Mouse (Mus musculus) heart, embryonic 14.5 days (tissue): ENCODE results near the gene Lysmd1. TPM values are rescaled to one million over a fixed set of nuclear protein-coding genes. Genes with fewer than 3 reads are reported as not detected.
"Not testable (repeated sequence)": the region's sequence is repeated elsewhere in the genome, so short reads cannot be mapped to it uniquely, and the experiment has no call there.

Source experiments
- ATAC-seq: fragments of 200-750 bp; cut with Nextera tagmentation; 2 replicates; pipeline ENCODE4 v1.8.0; 2017; ENCODE audit warnings: low read depth, moderate TSS enrichment; ENCODE audit not compliant: insufficient number of reproducible peaks, insufficient read depth, low FRiP score
- H3K27ac ChIP-seq, 2 experiments: fragments of 200-500 bp in 1 of 2; fragments of 300-500 bp in 1 of 2; sonication (generic) in 1 of 2; replicated peaks in 1 of 2; 2 replicates each; pipeline ENCODE4 v1.5.1; 2012 to 2014; ENCODE audit warnings: low read depth in 2 of 2, low read length in 2 of 2, control low read depth in 1 of 2, mild to moderate bottlenecking in 1 of 2, mixed read lengths in 1 of 2; ENCODE audit not compliant: control insufficient read depth in 1 of 2, insufficient read depth in 1 of 2
- H3K27me3 ChIP-seq: fragments of 300-500 bp; sonication (generic); 2 replicates; pipeline ENCODE4 v1.6.1; 2014; ENCODE audit warnings: mild to moderate bottlenecking, low read length, control low read depth; ENCODE audit not compliant: control insufficient read depth, insufficient read depth
- H3K36me3 ChIP-seq: fragments of 300-500 bp; sonication (generic); 2 replicates; pipeline ENCODE4 v1.6.1; 2014; ENCODE audit warnings: mild to moderate bottlenecking, control low read depth, low read length, mixed read lengths; ENCODE audit not compliant: control insufficient read depth, insufficient read depth
- H3K4me1 ChIP-seq, 2 experiments: fragments of 200-500 bp in 1 of 2; fragments of 300-500 bp in 1 of 2; sonication (generic) in 1 of 2; 2 replicates each; pipeline ENCODE4 v1.6.1; 2012 to 2014; ENCODE audit warnings: low read length in 2 of 2, control low read depth in 1 of 2, mixed read lengths in 1 of 2; ENCODE audit not compliant: control insufficient read depth in 2 of 2, insufficient read depth in 2 of 2
- H3K4me2 ChIP-seq: fragments of 300-500 bp; sonication (generic); 2 replicates; pipeline ENCODE4 v1.6.1; 2014; ENCODE audit warnings: mild to moderate bottlenecking, low read length
- H3K4me3 ChIP-seq, 2 experiments: fragments of 200-500 bp in 1 of 2; fragments of 300-500 bp in 1 of 2; sonication (generic) in 1 of 2; 2 replicates each; pipeline ENCODE4 v1.5.1; 2012 to 2014; ENCODE audit warnings: low read length in 2 of 2, mild to moderate bottlenecking in 2 of 2, control low read depth in 1 of 2, low read depth in 1 of 2, moderate library complexity in 1 of 2; ENCODE audit not compliant: control insufficient read depth in 1 of 2, insufficient read depth in 1 of 2
- H3K9ac ChIP-seq: fragments of 300-500 bp; sonication (generic); 2 replicates; pipeline ENCODE4 v1.6.1; 2014; ENCODE audit warnings: mild to moderate bottlenecking, low read length
- H3K9me3 ChIP-seq: fragments of 300-500 bp; sonication (generic); 2 replicates; pipeline ENCODE4 v1.6.1; 2016; ENCODE audit warnings: low read length, control low read depth; ENCODE audit not compliant: control insufficient read depth
- WGBS: fragments of 180-500 bp; shearing (Covaris S2); extraction: QIAGEN DNeasy Blood & Tissue Kit; methylation state at CpG from one replicate; pipeline ENCODE4 v1.1.7; 2014; 5-methylcytosine and 5-hydroxymethylcytosine counted together
- polyA plus RNA-seq: library from polyadenylated mRNA; unstranded; fragments of >200 nt; fragmentation: Nextera tagmentation; extraction: Ambion mirVana; gene quantifications from 2 replicates; pipeline ENCODE4 v1.2.1, GENCODE M21; 2014

The Lysmd1 gene
- polyA plus RNA-seq, result 8.1 and 8.4 TPM in 2 replicates

- H3K4me3 ChIP-seq, result peak within 1 kb of the TSS; percentile 61 to 66
- peaks cover 5 to 17% of the 10 kb centered on the region in 2 experiments for H3K4me1 ChIP-seq
- H3K27ac ChIP-seq, result peak within 1 kb of the TSS; percentile 68 to 69
- under 1% methylated on average over 20 of the region's 20 CpGs for WGBS
- H3K36me3 ChIP-seq, result peaks cover 32% of the 10 kb centered on the region
- ATAC-seq, result peak; percentile 83
- no peaks in the 10 kb centered on the region for H3K27me3 ChIP-seq
- H3K4me2 ChIP-seq, result peak within 1 kb of the TSS; percentile 80
- H3K9ac ChIP-seq, result peak within 1 kb of the TSS; percentile 89
- no peaks in the 10 kb centered on the region for H3K9me3 ChIP-seq
Measured at GRCm38 (mm10) chr3:95133680-95134101, at the start of gene Lysmd1, which contains the start of gene Scnm1. Gene Lysmd1 (plus strand): TSS chr3:95134088. Gene Scnm1 (minus strand): TSS chr3:95134011.

GRCm38 (mm10) chr3:95088071-95088470, 45.8 kb upstream of the Lysmd1 start:
- Histone ChIP-seq H3K27ac (no peak overlapping the region), H3K36me3 (peaks cover 13% of the 10 kb centered on the region; the same call in 1 of the 2 replicates), H3K4me1 (no peaks in the 10 kb centered on the region), H3K9me3 (no peaks in the 10 kb centered on the region), H3K27me3 (no peaks in the 10 kb centered on the region), H3K4me3 (no peak overlapping the region), H3K9ac (no peak overlapping the region), H3K4me2 (no peak overlapping the region)
- no peak for ATAC-seq
- 93% methylated on average over 1 of the region's 1 CpGs for WGBS

- Histone ChIP-seq H3K9ac (no peak overlapping the region), H3K4me3 (no peak overlapping the region), H3K36me3 (peaks cover 25% of the 10 kb centered on the region), H3K4me1 (peaks cover 0 to 16% of the 10 kb centered on the region in 2 experiments; a peak in 1 of 4 replicates), H3K4me2 (no peak overlapping the region), H3K27me3 (no peaks in the 10 kb centered on the region), H3K9me3 (no peaks in the 10 kb centered on the region), H3K27ac (no peak overlapping the region)
- WGBS, result 26% methylated on average over 2 of the region's 2 CpGs
- ATAC-seq, result no peak
Measured at GRCm38 (mm10) chr3:95100854-95101253, 33.0 kb upstream of the Lysmd1 start.

- Histone ChIP-seq H3K4me1 (peaks cover 0 to 13% of the 10 kb centered on the region in 2 experiments; a peak in 2 of 4 replicates), H3K27ac (peak overlapping the region; percentile 73 to 79)
- WGBS, result 36% methylated on average over 4 of the region's 4 CpGs
Measured at GRCm38 (mm10) chr3:95105121-95105520, 28.8 kb upstream of the Lysmd1 start.

GRCm38 (mm10) chr3:95105586-95106337, 28.1 kb upstream of the Lysmd1 start:
- Histone ChIP-seq H3K4me2 (peak overlapping the region; percentile 87), H3K36me3 (peaks cover 7% of the 10 kb centered on the region; the same call in 1 of the 2 replicates), H3K4me3 (peak overlapping the region; percentile 83 to 94), H3K27ac (peak overlapping the region; percentile 73 to 88), H3K27me3 (no peaks in the 10 kb centered on the region), H3K9ac (peak overlapping the region; percentile 96), H3K9me3 (no peaks in the 10 kb centered on the region), H3K4me1 (peaks cover 2 to 13% of the 10 kb centered on the region in 2 experiments; a peak in 3 of 4 replicates)
- no peak; the same call in 1 of the 2 replicates for ATAC-seq
- WGBS, result 0% methylated on average over 16 of the region's 16 CpGs

More at GRCm38 (mm10) chr3:95105121-95105520, 28.8 kb upstream of the Lysmd1 start:
- no peaks in the 10 kb centered on the region for H3K27me3 ChIP-seq
- H3K4me2 ChIP-seq, result peak overlapping the region; percentile 87
- no peaks in the 10 kb centered on the region for H3K9me3 ChIP-seq
- ATAC-seq, result no peak
- peak overlapping the region; percentile 40 to 94; a peak in 3 of 4 replicates for H3K4me3 ChIP-seq
- peaks cover 8% of the 10 kb centered on the region; the same call in 1 of the 2 replicates for H3K36me3 ChIP-seq
- H3K9ac ChIP-seq, result peak overlapping the region; percentile 96

- no peaks in the 10 kb centered on the region for H3K9me3 ChIP-seq
- H3K4me1 ChIP-seq, result peaks cover 2 to 13% of the 10 kb centered on the region in 2 experiments; a peak in 3 of 4 replicates
- peak; percentile 89 for ATAC-seq
- no peaks in the 10 kb centered on the region for H3K27me3 ChIP-seq
- peak within 1 kb of the TSS; percentile 83 to 94 for H3K4me3 ChIP-seq
- H3K9ac ChIP-seq, result peak within 1 kb of the TSS; percentile 96
- WGBS, result under 1% methylated on average over 51 of the region's 51 CpGs
- peak within 1 kb of the TSS; percentile 72 to 88 for H3K27ac ChIP-seq
- peak within 1 kb of the TSS; percentile 87 for H3K4me2 ChIP-seq
- H3K36me3 ChIP-seq, result peaks cover 4% of the 10 kb centered on the region; the same call in 1 of the 2 replicates
Measured at GRCm38 (mm10) chr3:95106338-95107117, 27.4 kb upstream of the Lysmd1 start, which contains the start of gene Pip5k1a. Gene Pip5k1a (minus strand): TSS chr3:95106930.

- peak overlapping the region; percentile 65 for H3K4me2 ChIP-seq
- peak overlapping the region; percentile 96 for H3K9ac ChIP-seq
Measured at GRCm38 (mm10) chr3:95107308-95107707, 26.6 kb upstream of the Lysmd1 start.

More at GRCm38 (mm10) chr3:95107308-95107707, 26.6 kb upstream of the Lysmd1 start:
- Histone ChIP-seq H3K27ac (0 out of 4 replicates have a peak overlapping the region, but pooled peaks of 1 of the 2 experiments have one; percentile 10), H3K4me1 (peaks cover 2 to 13% of the 10 kb centered on the region in 2 experiments), H3K4me3 (peak overlapping the region in 1 of 2 experiments; percentile 94; a peak in 2 of 4 replicates)
- not testable (repeated sequence) for ATAC-seq, H3K27me3 ChIP-seq, H3K9me3 ChIP-seq, H3K36me3 ChIP-seq
